Mouse (Mus musculus) cerebral cortex, adult 2 months (tissue): ENCODE data around the gene Fbxo44.

Experiments used
- WGBS: fragments of 180-500 bp; shearing (Covaris S2); methylation state at CpG from one replicate; pipeline ENCODE4 v1.1.7; 2018; 5-methylcytosine and 5-hydroxymethylcytosine counted together

Fbxo44 gene

DNA sequence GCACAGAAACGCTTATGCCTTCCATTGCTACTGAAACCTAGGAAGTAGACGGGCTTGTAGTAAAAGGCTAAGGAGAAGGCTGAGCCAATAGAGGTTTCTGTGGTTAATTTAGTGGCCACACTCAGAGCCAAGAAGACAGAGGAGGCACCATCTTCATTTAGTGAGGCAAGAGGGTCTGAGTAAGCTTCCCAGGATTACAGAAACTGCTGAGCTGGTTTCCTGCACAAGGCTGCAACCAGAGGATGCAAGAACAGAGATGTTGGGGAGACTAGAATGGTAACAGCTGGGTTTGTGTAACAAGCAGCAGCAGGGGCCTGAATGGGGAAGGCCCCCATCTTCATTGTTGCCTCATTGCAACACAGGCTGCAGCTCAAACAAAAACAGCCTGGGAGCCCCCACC, 31.6 kb downstream of the Fbxo44 start:
- WGBS = 75% methylated on average over 2 of the region's 2 CpGs

DNA sequence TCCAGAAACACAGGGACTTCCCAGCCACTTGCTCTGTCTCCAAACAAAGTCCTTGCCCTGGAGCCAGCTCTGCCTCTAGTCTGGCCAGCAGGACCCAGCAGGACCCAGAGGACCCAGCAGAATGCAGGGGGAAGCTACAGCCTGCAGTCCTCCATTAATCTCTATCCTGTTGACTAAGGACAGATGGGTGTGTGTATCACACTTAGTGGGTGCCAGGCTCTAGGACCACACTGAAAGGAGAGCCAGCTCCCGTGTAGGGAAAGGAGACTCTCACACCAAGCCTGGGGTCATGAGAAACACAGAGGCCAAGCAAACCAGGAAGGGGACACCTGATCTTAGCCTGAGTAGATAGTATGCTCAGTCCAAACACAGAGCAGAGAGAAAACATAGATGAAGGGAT, 32.0 kb downstream of the Fbxo44 start:
- WGBS = 81% methylated on average over 1 of the region's 1 CpGs

DNA sequence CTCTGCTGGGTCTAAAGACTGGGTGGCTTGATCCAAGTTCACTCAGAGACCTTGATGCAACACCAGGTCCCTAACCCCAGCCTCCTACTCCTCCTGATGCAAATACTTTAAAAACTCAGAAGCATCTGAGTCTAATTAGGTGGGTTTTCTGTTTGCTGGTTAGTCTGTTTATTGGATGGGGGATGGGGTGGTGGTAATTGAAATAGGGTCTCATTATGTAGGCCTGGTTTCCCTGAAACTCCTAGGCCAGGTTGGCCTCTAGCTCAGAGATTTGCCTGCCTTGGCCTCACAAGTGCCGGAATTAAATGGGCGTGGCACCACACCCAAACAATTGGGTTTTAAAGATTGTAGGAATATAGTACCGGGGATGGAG, 37.6 kb downstream of the Fbxo44 start:
- WGBS = 95% methylated on average over 3 of the region's 3 CpGs

DNA sequence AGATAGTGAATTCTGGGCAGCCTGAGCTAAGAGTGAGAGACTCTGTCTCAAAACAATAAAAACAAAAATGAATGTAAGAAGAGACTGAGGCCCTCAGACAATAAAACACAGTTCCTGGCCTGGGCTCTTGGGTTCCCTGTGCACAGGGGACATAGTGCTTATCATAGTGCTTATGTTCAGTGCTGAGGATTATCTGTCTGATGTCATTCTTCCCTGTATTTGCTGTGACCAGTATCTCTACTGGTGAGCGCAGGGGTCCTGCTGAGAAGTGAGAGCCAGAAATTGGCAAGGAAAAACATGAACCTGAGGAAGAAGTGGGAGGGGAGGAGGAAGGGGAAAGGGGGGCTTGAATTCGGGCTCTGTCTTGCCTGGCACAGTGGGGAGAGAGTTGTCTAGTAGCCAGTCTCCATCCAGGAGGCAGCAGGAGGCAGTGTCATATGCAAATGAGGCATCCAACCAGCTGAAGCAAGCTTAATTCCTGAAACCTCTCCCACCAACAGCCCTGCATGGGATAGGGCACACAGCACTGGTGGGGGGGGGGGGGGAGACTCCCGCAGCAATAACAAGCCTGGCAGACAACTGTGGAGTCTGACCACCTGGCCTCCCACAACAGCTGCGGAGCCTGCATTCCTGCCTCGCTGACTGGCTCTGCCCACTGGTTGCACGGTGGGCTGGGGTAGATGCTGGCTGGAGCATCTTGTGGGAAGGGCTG, 38.1 kb downstream of the Fbxo44 start:
- WGBS = 53% methylated on average over 6 of the region's 6 CpGs

DNA sequence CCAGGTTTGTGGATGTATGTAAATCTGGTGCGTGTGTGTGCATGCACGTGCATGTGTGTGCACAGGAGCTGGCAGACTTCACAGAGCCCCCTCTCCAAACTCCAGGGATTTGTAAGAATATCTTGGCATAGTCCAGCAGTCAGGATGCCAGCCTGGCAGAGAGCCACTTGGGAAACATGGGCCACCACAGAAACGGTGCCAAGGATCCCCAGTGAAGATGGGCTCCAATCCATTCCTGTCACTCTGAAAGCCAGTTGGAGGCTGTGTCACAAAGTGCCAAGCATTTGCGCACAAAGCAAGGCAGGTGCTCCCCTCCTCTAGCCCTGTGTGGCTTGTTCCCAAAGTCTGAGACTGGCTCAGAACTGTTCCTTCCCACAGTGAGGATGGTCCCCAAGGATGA, 38.9 kb downstream of the Fbxo44 start:
- WGBS = 60% methylated on average over 4 of the region's 4 CpGs

DNA sequence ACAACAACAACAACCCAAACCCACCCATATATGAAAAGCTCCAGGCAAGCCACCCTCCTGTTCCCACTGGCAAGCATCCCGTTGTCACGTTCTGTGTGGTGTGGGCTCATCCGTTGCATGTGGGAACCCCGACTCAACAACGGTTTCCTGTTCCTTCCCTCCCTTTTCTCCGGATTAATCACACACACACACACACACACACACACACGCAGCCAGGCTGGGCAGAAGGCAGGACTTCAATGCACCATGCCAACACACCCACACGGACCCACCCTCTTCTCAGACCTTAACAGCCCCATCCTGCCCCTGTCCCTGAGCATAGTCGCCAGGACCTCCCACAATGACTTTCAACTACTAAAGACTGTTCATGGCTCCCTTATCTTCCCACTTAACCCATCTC, 39.7 kb downstream of the Fbxo44 start:
- WGBS = 47% methylated on average over 9 of the region's 9 CpGs

DNA sequence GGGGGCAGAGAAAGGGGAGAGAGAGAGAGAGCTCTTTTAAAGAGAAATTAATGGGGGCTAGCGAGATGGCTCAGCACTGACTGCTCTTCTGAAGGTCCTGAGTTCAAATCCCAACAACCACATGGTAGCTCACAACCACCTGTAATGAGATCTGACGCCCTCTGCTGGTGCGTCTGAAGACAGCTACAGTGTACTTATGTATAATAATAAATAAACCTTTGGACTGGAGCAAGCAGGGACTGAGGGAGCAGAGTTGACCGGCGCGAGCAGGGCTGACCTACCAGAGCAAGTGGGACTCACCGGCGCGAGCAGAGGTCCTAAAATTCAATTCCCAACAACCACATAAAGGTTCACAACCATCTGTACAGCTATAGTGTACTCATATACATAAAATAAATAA, 40.7 kb downstream of the Fbxo44 start:
- WGBS = 90% methylated on average over 9 of the region's 9 CpGs

DNA sequence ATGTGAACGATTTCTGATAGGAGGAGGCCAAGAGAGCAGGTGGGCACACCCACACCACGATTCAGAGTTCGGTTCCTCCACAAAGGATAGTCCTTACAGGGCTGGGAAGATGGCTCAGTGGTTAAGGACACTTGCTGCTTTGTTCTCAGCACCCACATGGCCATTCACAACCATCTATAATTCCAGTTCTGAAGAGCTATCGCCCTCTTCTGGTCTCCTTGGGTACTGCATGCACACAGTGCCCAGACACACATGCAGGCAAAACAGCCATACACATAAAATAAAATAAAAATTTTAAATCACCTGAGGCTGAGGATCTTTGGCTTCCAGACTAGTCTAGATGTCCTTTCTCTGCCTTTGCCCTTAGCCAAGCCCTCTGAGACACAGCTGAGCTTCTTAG, 42.9 kb downstream of the Fbxo44 start:
- WGBS = 80% methylated on average over 4 of the region's 4 CpGs

DNA sequence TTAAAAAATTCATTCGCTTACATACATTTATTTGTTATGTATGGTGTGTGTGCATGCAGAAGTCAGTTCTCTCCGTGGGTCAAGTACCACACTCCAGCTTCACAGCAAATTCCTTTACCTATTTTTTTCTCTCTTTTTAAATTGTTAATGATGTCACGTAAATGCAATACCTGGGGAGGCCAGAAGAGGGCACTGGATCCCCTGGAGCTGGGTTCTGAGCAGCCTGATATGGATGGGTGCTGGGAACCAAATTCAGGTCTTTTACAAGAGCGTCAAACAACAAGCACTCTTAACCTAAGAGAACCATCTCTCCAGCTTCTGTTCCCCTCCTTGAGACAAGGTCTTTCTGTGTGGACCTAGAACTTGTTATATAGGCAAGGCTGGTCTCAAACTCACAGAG, 43.6 kb downstream of the Fbxo44 start:
- 81% methylated on average over 4 of the region's 4 CpGs for WGBS

DNA sequence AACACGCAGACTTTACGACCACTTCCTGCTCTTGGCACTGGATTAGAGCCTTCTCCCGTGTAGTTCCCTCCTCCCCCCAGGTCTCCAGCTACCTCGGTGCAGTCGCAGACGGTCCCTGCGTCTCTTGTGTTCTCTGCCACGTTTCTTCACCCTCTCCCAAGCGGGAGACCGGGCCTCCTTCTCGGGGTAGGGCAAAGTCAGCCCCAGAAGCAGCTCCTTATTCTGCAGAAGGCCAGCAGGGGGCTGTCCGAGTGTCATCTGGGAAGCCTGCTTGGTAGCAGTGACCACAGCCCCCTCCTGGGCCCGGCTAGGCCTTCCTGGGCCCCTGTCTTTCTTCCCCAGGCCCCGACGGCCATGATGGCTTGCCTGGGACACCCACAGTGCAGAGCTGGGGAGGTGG, 44.8 kb downstream of the Fbxo44 start:
- 17% methylated on average over 15 of the region's 15 CpGs for WGBS

DNA sequence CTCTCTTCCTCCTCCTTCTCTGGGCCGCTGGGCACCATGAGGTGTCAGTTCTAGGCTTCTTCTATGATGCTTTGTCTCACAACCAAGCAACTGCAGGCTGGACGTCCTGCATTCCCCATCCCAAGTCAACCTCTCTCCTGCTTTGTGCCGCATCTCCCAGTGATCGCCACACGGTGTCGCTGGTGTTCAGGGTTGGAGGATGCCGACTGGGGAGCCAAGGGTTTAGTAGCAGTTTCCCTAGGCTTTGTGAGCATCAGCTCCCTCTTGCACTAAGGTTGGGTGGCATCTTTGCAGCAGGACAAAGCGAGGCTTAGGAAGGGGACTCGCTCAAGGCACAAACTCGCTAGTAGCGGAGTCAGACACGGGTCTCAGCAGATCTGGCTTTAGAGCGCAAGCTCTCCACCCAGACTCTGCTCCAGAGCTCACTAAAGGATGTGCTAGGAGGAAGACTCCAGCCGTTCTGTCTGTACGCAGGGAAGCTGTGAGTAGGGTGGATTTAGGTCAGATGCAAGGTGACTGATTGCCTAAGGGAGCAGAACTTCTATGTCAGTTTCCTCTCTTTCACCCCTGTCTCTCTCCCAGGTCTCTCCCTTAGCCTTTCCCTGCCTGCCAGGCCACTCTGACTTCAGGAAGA, 45.4 kb downstream of the Fbxo44 start:
- 5% methylated on average over 15 of the region's 15 CpGs for WGBS

DNA sequence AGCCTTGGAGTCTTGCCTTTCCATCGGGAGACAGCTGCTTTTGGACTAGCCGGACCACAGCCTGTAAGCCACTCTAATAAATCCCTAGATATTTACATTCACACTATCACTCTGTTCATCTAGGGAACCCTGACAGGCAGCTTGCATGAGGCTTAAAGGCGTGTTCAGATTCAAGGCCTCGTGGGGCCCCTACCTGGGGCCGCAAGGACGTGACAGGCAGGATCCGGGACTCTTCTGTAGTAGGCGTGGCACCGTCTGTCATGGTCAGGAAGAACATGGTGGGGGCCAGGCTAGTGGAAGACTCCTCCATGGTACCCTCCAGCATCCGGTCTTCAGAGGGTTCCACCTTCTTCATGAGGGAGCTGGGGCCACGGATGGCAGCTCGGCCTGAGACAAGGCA, 47.8 kb downstream of the Fbxo44 start:
- WGBS = 90% methylated on average over 12 of the region's 12 CpGs

DNA sequence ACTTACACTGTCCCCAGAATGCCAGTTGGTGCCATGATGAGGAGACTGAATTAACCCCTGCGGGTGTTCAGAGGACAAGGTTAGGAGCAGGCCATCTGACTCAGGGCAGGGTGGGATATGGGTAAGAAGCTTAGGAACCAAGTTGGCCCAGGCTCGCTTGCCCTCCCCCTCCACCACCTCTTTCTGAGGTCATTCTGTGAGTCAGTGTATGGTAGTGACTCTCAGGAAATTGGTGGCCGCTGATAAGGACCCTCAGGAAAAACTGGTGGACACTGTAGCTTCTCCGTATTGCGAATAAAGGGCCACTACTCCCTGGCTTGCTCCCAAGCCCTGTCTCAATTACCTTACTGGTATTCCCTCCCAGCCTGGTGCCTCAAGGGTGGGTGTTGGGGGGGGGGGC, 51.1 kb downstream of the Fbxo44 start:
- WGBS = 90% methylated on average over 5 of the region's 5 CpGs

DNA sequence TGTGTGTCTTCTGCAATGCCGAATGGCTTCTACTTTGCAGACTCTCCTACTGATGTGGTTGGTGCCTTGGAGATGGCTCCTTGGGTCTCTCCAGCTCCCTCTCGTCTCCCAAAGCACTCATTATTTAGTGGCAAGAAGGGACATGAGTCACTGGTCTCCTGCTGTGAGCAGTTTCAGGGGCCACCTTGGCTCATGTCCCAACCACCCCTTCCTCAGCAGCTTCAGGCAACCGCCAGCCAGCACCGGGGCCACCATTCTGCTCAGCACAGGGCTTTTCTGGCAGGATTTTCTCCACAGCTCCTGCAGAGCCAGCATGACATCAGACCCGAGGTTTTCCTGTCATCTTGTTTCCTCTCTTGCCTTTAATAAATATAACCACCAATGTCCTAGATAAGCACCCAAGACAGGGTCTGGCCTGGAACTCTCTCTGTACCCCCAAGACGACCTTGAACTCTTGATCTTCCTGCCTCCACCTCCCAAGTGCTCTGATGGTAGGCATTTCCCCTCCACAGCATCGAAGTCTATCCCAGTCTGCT, 51.6 kb downstream of the Fbxo44 start:
- 63% methylated on average over 7 of the region's 7 CpGs for WGBS

DNA sequence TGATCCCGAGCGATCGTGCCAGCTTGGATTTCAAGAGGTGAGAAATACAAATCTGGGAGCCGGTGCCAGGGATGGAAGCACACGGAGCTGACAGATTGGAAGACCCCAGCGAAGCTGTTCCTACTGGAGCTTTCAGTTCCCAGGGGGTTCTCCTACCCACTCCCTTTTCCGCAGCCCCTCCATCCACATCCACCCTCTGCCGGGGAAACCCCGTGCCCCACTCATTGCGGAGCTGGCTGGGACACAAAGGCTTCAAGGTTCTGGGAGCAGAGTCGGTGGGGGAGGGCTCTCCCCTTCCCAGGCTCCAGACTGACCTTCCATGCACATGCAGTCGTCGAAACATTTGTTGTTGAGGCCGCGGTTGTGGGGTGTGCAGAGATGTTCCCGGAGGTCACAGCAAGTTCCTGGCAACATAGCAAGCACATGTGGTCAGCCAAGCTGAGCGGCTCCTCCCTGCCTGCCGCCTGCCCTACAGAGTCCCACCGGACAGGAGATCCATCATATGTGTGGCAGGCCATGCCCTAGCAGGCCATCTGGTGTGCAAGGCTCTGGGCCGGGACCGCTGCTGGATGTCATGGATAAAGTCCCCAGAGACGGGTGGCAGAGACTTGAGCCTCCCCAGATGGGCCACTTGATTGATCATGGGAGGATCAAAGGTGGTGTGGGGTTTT, 52.5 kb downstream of the Fbxo44 start:
- WGBS = 57% methylated on average over 22 of the region's 22 CpGs

DNA sequence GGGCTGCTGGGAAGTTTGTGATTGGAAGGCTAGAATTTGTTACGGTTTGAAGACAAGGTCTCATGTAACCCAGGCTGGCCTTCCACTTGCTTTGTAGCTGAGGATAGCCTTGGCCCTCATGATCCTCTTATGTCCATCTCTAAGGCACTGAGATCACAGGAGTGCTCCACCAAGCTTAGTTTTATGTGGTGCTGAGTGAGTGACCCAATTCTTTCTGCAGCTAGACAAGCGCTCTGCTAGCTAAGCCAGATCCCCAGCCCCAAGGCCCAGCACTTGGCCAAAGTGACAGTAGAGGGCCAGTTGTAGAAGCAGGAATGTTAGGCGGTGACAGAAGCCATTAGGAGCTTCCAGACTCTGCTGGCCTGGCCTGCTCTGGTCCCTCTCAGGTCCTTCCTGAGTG, 56.1 kb downstream of the Fbxo44 start:
- WGBS = 87% methylated on average over 3 of the region's 3 CpGs
